Mouse (Mus musculus): ENCODE results near the gene Mageb3. TPM values are rescaled to one million over a fixed set of nuclear protein-coding genes. Genes with fewer than 3 reads are reported as not detected.

Mageb3 gene
- polyA plus RNA-seq, 1 experiment from 2014 or later: 0.55 TPM

Other genes with a start within 250 kb of the Mageb3 start
- gene Frmd5, start 149.0 kb downstream of the Mageb3 start, polyA plus RNA-seq (2016; fragmentation: Nextera tagmentation; extraction: Ambion mirVana): 26.8 and 29.7 TPM in 2 replicates
- gene Casc4, start 89.1 kb downstream of the Mageb3 start, polyA plus RNA-seq (2016; fragmentation: Nextera tagmentation; extraction: Ambion mirVana): 31.6 and 36.0 TPM in 2 replicates
- 48.7 and 49.1 TPM in 2 replicates for gene Ctdspl2, start 91 bp downstream of the Mageb3 start, polyA plus RNA-seq (2016; fragmentation: Nextera tagmentation; extraction: Ambion mirVana)
- gene Eif3j1, start 72.5 kb upstream of the Mageb3 start, polyA plus RNA-seq (2016; fragmentation: Nextera tagmentation; extraction: Ambion mirVana): 12.0 and 12.9 TPM in 2 replicates
- gene Spg11, start 162.3 kb upstream of the Mageb3 start, polyA plus RNA-seq (2016; fragmentation: Nextera tagmentation; extraction: Ambion mirVana): 9.6 and 10.5 TPM in 2 replicates
- gene B2m, start 191.6 kb upstream of the Mageb3 start, polyA plus RNA-seq (2016; fragmentation: Nextera tagmentation; extraction: Ambion mirVana): 115 and 118 TPM in 2 replicates
- gene Trim69, start 204.6 kb upstream of the Mageb3 start, polyA plus RNA-seq (2016; fragmentation: Nextera tagmentation; extraction: Ambion mirVana): not detected in 2 replicates
- gene Patl2, start 230.1 kb upstream of the Mageb3 start, polyA plus RNA-seq (2016; fragmentation: Nextera tagmentation; extraction: Ambion mirVana): not detected in 2 replicates
- not detected in 2 replicates for gene Terb2, start 230.2 kb upstream of the Mageb3 start, polyA plus RNA-seq (2016; fragmentation: Nextera tagmentation; extraction: Ambion mirVana)

Data from neural tube, embryonic 12.5 days (tissue).